Mouse (Mus musculus) midbrain, postnatal 0 days (tissue): ENCODE results near the gene 2610001J05Rik. TPM values are rescaled to one million over a fixed set of nuclear protein-coding genes. Genes with fewer than 3 reads are reported as not detected.
"Not testable (repeated sequence)": the region's sequence is repeated elsewhere in the genome, so short reads cannot be mapped to it uniquely, and the experiment has no call there.

ENCODE experiments used
- ATAC-seq: fragments of 200-750 bp; cut with Nextera tagmentation; 2 replicates; pipeline ENCODE4 v1.8.0; 2017; ENCODE audit warnings: moderate number of reproducible peaks, mild to moderate bottlenecking, moderate TSS enrichment, moderate library complexity; ENCODE audit not compliant: low FRiP score
- DNase-seq: peaks from one replicate; pipeline ENCODE4 v3.0.0-alpha.2; 2015; ENCODE audit warnings: low spot score
- H3K27ac ChIP-seq: fragments of 300-500 bp; sonication (generic); 2 replicates; pipeline ENCODE4 v1.5.1; 2014; ENCODE audit warnings: low read depth, mild to moderate bottlenecking, low read length, mixed read lengths
- H3K27me3 ChIP-seq: fragments of 300-500 bp; sonication (generic); 2 replicates; pipeline ENCODE4 v1.6.1; 2014; ENCODE audit warnings: low read length, control low read depth, mixed read lengths; ENCODE audit not compliant: insufficient read depth
- H3K36me3 ChIP-seq: fragments of 300-500 bp; sonication (generic); 2 replicates; pipeline ENCODE4 v1.6.1; 2014; ENCODE audit warnings: low read length, control low read depth, mixed read lengths; ENCODE audit not compliant: insufficient read depth
- H3K4me1 ChIP-seq: fragments of 300-500 bp; sonication (generic); 2 replicates; pipeline ENCODE4 v1.6.1; 2014; ENCODE audit warnings: mild to moderate bottlenecking, control low read depth, antibody characterized with exemption, low read length, mixed read lengths; ENCODE audit not compliant: insufficient read depth
- H3K4me2 ChIP-seq: fragments of 300-500 bp; sonication (generic); 2 replicates; pipeline ENCODE4 v1.6.1; 2014; ENCODE audit warnings: low read depth, mild to moderate bottlenecking, low read length, mixed read lengths; ENCODE audit not compliant: poor library complexity, severe bottlenecking
- H3K4me3 ChIP-seq: fragments of 300-500 bp; sonication (generic); 2 replicates; pipeline ENCODE4 v1.5.1; 2014; ENCODE audit warnings: low read depth, mild to moderate bottlenecking, low read length, moderate library complexity
- H3K9ac ChIP-seq: fragments of 300-500 bp; sonication (generic); replicated peaks from 2 replicates; pipeline ENCODE4 v1.6.1; 2014; ENCODE audit warnings: mild to moderate bottlenecking, low read length, moderate library complexity, mixed read lengths; ENCODE audit not compliant: poor library complexity, severe bottlenecking
- H3K9me3 ChIP-seq: fragments of 300-500 bp; sonication (generic); 2 replicates; pipeline ENCODE4 v1.6.1; 2016; ENCODE audit warnings: low read length, control low read depth
- CTCF ChIP-seq: IDR thresholded peaks from 2 replicates; pipeline ENCODE4 v1.5.1; 2016; ENCODE audit warnings: antibody characterized with exemption, mild to moderate bottlenecking
- WGBS: fragments of 180-500 bp; shearing (Covaris S2); extraction: QIAGEN DNeasy Blood & Tissue Kit; methylation state at CpG from one replicate; pipeline ENCODE4 v1.1.7; 2014; 5-methylcytosine and 5-hydroxymethylcytosine counted together
- polyA plus RNA-seq: library from polyadenylated mRNA; unstranded; fragments of >200 nt; fragmentation: Nextera tagmentation; extraction: Ambion mirVana; gene quantifications from 2 replicates; pipeline ENCODE4 v1.2.1, GENCODE M21; 2015
- total RNA-seq: library from RNA; depleted of rRNA; stranded (reverse); fragments of >200 nt; gene quantifications from 2 replicates; pipeline ENCODE4 v1.2.3, GENCODE M21; 2014

2610001J05Rik gene
- total and polyA plus RNA-seq, 2 experiments from 2014 or later, result 16.5 to 122 TPM

DNA sequence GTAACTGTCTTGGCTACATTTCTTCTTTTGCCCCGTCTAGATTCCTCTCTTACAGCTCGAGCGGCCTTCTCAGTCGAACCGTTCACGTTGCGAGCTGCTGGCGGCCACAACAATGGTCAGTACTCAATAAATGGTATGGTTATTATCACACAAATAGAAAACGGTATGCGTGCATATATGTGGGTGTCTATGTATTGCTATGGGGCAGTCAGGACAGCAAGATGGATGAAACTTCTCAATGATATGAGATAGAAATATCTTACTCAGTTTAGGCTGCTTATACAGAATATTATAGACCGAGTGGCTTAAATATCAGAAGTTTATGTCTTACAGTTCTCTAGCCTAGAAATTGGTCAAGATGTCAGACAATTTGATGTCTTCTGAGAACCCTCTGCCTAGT, 17.1 kb downstream of the 2610001J05Rik start:
- no peaks in the 10 kb centered on the region for H3K36me3 ChIP-seq
- H3K9me3 ChIP-seq, result no peaks in the 10 kb centered on the region
- H3K27ac ChIP-seq, result no peak overlapping the region
- no peak for TF ChIP-seq CTCF
- H3K27me3 ChIP-seq, result no peaks in the 10 kb centered on the region
- H3K4me2 ChIP-seq, result no peak overlapping the region
- no peaks in the 10 kb centered on the region for H3K4me1 ChIP-seq
- ATAC-seq (no peak), DNase-seq (no peak)
- no peak overlapping the region for H3K4me3 ChIP-seq
- no peak overlapping the region for H3K9ac ChIP-seq
- WGBS, result 30% methylated on average over 10 of the region's 11 CpGs

DNA sequence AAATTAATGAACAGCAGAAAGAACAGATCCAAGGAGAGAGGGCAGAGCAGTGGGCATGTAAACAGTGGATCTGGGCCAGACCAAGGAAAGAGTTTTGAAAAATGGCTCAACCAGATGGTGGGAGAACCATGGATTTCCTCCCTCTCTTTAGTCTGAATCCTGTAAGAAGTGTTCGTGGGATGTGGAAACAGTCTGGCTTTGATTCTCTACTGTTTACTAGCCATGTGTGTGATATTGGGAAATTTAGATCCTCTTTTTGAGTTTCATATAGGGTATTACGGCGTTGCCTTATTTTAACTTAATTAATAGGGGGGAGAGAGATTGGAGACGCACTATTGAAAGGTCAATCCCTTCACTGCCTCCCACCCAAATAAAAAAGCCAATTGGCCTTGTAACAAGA, 18.1 kb downstream of the 2610001J05Rik start:
- H3K4me3 ChIP-seq, result no peak overlapping the region
- H3K4me1 ChIP-seq, result no peaks in the 10 kb centered on the region
- H3K4me2 ChIP-seq, result no peak overlapping the region
- ATAC-seq (no peak), DNase-seq (no peak)
- no peak overlapping the region for H3K9ac ChIP-seq
- no peaks in the 10 kb centered on the region for H3K9me3 ChIP-seq
- H3K27me3 ChIP-seq, result no peaks in the 10 kb centered on the region
- no peak for TF ChIP-seq CTCF
- H3K36me3 ChIP-seq, result no peaks in the 10 kb centered on the region
- 72% methylated on average over 4 of the region's 4 CpGs for WGBS
- H3K27ac ChIP-seq, result no peak overlapping the region

DNA sequence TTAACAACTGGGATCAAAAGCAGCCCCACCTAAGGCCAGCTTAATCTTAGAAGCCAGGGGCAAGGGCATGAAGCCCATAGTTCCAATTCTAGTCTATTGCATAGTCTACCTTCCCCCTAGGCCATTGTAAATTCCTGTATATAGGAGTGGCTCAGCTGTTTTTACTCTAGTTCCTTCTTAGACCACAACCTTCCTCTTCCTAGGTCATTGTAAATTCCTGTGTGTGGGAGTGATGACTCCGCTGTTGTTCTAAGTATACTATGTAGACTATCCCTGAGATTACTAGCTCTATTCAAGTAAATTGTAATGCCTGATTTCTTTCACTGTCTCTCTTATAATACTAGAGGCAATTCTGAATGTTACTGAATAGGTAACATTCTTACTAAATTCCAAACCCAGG, 25.3 kb downstream of the 2610001J05Rik start:
- not testable (repeated sequence) for H3K9ac ChIP-seq, H3K4me3 ChIP-seq, H3K27ac ChIP-seq, DNase-seq, H3K36me3 ChIP-seq, ATAC-seq, H3K9me3 ChIP-seq, H3K4me2 ChIP-seq, H3K4me1 ChIP-seq, H3K27me3 ChIP-seq
- 100% methylated on average over 1 of the region's 1 CpGs for WGBS

DNA sequence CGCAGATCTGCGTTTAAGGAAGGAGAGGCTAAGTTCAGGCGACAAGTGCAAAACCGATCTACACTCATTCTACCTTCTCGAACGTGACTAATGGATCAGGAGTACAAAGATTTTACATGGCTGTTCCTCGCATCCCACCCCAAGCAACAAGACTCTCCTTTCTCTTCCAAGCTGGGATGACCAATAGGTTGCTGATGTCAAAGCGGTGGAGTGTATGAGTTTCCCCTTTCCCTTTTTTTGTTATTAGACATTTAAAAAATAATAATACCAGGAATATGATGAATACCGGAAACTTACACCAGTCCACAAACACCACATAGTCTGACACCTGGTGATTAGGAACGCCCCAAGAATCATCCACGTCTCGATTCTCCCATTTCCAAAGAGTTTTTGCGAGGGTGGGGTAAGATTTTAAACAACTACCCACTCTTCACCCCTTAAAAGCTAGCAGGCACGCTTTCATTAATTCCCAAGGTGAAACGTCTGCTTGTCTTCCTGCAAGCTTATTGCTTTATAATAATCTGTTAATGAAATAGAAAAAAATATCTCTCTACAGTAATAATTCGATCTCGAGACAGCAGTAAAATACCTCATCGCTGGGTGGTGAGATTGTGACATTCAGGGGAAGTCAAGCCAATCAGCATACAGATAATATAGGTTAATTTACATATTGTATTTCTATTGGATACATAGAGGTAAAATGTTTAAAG, 31.8 kb downstream of the 2610001J05Rik start, which contains the start of gene Gpr85:
Gene Gpr85, minus strand, starts transcription at position 598 of the 710 bp plus-strand sequence.
- Histone ChIP-seq H3K9ac (peak within 1 kb of the TSS; percentile 99), H3K27me3 (no peaks in the 10 kb centered on the region), H3K27ac (peak within 1 kb of the TSS; percentile 99), H3K36me3 (no peaks in the 10 kb centered on the region), H3K4me3 (peak within 1 kb of the TSS; percentile 77), H3K4me1 (no peaks in the 10 kb centered on the region), H3K9me3 (no peaks in the 10 kb centered on the region), H3K4me2 (peak within 1 kb of the TSS; percentile 76)
- ATAC-seq (peak; percentile 59; the same call in 1 of the 2 replicates), DNase-seq (peak; percentile 58)
- WGBS, result 23% methylated on average over 18 of the region's 18 CpGs
- TF ChIP-seq CTCF, result peak; percentile 21; the same call in 1 of the 2 replicates

DNA sequence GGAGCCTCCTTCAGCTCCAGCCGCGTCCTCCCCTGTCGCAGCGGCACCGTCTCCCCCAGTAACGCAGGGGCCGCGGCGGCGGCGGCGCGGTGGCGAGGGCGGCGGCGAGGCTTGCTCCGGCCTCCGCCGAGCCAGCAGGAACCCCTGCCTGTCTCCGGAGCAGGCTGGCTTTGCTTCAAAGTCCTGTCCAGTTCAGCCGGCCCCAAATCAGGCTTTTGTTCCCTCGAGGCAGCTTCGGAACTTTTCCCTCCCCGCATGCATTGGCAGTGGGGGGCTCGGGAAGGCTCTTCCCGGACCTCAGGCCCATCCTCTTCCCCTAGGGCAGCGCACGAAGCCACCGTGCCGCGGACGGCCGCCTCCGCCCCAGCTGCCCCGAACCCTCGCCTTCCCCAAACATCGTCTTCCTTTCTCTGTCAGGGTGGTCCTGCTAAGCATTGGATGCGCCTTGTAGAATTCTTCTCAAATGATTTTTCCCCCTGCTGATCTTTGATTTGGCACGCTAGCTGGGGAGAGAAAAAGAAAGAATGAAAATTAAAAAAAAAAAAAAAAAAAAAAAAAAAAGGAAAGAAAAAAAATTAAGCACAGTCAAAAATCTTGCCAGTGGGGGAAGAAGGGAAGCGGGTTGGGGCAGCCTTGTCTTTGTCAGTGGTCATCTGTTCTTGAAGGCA, 32.5 kb downstream of the 2610001J05Rik start:
- no peaks in the 10 kb centered on the region for H3K27me3 ChIP-seq
- peak overlapping the region; percentile 99 for H3K27ac ChIP-seq
- no peaks in the 10 kb centered on the region for H3K9me3 ChIP-seq
- under 1% methylated on average over 38 of the region's 41 CpGs for WGBS
- H3K36me3 ChIP-seq, result no peaks in the 10 kb centered on the region
- no peaks in the 10 kb centered on the region for H3K4me1 ChIP-seq
- peak overlapping the region; percentile 77 for H3K4me3 ChIP-seq
- DNase-seq (peak; percentile 89), ATAC-seq (peak; percentile 83)
- peak overlapping the region; percentile 76 for H3K4me2 ChIP-seq
- TF ChIP-seq CTCF, result no peak
- H3K9ac ChIP-seq, result peak overlapping the region; percentile 99
